Mouse (Mus musculus) ES-Bruce4 (cell line): ENCODE measurements at regions not wholly inside any gene's neighbourhood (a gene's known extent, or its start where the extent isn't known, plus 50 kb on each side); places are given as distances from the start of the nearest gene placed in this dataset.

Source experiments
- CTCF ChIP-seq: IDR thresholded peaks from one replicate; pipeline ENCODE4 v1.8.1; 2011; ENCODE audit warnings: low read depth, low read length
- POLR2A ChIP-seq: IDR thresholded peaks from one replicate; pipeline ENCODE4 v1.8.1; 2011; ENCODE audit warnings: low read length; ENCODE audit not compliant: insufficient read depth

DNA sequence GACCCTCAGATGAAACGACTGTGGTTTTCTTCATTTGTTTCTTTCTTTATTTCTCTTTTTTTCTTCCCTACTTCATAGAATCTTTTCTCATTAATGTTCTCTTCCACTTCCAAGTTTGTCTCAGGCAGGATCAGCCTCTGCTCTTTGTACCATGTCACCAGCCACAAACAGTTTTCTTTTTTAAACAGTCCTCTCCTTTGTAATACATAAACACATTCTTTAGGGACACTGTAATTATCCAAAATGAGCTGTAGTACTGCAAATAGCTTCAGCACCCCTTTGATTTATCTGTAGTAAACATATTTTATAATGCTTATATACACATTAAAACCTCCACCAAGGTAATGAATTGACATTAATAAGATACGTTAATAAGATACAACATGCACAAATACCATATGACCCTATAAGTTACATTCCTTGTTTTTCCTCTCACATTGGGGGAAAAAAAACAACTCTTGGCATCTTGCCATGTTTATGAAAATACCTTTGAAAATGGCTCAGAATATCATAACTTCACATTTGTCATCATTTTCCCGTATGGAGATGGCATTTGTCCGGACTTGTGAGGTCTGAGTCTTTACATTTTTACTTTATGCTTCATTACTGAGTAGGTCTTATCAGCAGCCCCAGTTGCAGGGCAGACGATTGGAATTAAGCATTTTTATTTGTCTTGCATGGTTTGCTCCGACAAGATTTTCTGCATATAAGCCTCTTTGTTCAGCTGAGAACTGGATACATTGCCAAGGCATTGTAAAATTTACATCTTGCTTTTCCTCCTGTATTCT lies 1070.5 kb downstream of the Diaph3 start:
- TF ChIP-seq POLR2A: no peak
- TF ChIP-seq CTCF: no peak
